Mouse (Mus musculus) testis, postnatal 10 days (tissue): ENCODE data around the gene Kdelc2.

Experiments used
- DNase-seq: peaks from one replicate; pipeline ENCODE4 v3.0.0; 2021; ENCODE audit warnings: low spot score

The Kdelc2 gene

GRCm38 (mm10) chr9:53383951-53384866 is at the start of gene Kdelc2:
Gene Kdelc2 (plus strand): TSS chr9:53384025.
- peak; percentile 82 for DNase-seq

GRCm38 (mm10) chr9:53335131-53335530 is 48.7 kb upstream of the Kdelc2 start:
- DNase-seq: no peak

DNA sequence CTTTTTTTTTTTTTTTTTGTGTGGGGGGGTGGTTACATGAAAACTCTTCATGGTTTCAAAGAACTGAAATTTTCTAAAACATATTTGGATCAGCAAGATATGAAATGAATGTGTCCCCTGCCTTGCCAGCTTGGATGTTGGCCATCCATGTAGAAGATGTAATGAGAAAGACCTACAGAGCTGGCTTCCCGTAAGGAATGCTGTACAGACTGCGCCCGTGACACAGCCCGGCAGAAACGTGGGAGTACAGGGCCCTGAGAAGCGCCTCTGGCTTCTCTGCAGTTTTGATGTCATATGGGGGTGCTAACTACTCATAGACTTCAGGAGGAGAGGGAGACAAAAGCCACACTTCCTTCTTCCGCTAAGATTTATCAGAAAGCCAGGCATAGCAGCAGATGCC is 44.2 kb upstream of the Kdelc2 start:
- no peak for DNase-seq

DNA sequence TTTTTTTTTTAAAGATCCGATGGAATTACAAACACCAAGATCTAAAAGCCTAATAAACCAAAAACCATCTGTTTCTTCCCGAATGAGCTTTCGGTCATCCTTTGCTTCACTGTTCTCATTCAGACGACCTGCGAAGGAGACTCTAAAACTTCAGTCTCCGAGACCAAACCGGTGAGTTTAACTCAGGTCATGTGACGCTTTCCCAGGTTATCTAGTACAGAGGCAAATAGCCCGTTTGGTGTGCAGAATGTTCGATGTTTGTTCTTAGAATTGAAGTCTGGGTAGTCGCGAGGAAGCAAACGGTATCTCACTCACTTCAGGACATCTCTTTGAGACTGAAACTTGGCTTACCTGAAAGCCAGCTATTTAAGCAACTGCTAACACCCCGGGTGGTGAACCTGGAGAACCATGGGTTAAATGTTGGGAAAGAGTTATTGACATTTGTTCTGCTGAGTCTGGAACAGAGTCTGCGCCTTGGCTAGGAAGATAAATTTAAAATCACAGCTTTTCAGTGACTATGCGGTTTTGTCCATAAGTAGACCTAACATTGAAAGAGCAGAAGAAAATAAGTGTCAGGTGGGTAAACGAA is 43.4 kb upstream of the Kdelc2 start:
- no peak for DNase-seq

DNA sequence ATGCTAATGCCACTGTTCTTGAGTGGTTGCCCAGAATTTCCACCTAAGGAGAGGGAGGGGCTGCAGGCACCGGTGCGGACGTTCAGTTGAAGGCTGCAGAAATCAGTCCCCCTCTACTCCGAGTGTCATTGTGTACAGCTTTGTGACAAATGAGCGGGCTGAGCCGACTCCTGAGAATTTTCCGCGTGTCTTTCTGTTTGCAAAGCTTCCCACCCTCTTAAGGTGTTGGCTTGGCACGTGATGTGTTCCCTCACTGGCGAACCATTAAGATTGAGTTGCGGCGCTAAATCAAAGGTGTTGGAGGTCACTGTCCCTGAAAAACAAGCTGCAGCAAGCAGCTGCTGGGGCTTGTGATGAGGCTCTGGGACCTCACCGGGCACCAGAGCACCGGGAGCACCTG is 42.9 kb upstream of the Kdelc2 start:
- no peak for DNase-seq

GRCm38 (mm10) chr9:53341981-53342380 is 41.8 kb upstream of the Kdelc2 start:
- no peak for DNase-seq

- no peak for DNase-seq
These were observed 39.0 kb upstream of the Kdelc2 start for GRCm38 (mm10) chr9:53344646-53345432.

GRCm38 (mm10) chr9:53345728-53346127 is 38.1 kb upstream of the Kdelc2 start:
- no peak for DNase-seq

GRCm38 (mm10) chr9:53346402-53346801 is 37.4 kb upstream of the Kdelc2 start:
- DNase-seq: no peak

DNA sequence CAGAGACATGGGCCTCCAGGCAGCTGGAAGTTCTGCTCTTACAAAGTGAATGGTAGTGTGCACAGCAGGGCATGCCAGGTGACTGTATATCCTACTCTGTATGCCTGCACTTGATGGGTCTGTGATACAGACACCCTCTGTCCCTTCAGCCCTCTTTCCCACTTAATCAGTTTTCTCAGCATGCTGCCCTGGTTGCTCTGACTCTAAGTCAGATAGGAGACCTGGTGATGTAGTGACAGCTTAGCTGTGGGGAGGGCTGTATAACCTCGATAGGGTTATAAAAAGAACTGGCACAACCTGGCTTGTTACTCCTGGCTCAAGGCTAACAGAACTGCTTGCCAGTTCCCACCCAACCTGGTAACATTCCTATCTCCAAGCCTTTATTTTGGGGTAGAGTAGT is 34.6 kb upstream of the Kdelc2 start:
- DNase-seq: no peak

DNA sequence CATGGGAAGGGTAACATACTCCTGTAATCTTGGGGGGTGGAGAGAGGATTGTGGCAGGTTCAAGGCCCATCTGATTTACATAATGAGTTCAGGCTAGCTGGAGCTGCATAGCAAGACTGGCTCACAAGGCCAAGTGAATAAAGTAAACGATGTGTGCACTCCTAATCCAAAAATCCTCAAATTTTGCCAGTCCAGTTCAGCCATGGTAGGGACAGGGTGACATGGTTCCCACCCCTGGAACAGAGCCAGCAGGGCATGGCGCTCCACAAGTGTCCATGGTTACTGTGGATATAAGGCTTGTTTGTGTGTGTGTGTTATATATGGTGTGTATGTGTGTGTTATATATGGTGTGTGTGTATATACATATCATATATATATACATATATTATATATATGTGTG is 33.5 kb upstream of the Kdelc2 start:
- no peak for DNase-seq

- DNase-seq: no peak
These were observed 31.9 kb upstream of the Kdelc2 start for GRCm38 (mm10) chr9:53351899-53352298.

- DNase-seq: no peak
These were observed 30.7 kb upstream of the Kdelc2 start for GRCm38 (mm10) chr9:53353161-53353560.

GRCm38 (mm10) chr9:53356219-53357155 is 27.3 kb upstream of the Kdelc2 start:
- DNase-seq: no peak

GRCm38 (mm10) chr9:53371339-53371738 is 12.5 kb upstream of the Kdelc2 start:
- DNase-seq: no peak

DNA sequence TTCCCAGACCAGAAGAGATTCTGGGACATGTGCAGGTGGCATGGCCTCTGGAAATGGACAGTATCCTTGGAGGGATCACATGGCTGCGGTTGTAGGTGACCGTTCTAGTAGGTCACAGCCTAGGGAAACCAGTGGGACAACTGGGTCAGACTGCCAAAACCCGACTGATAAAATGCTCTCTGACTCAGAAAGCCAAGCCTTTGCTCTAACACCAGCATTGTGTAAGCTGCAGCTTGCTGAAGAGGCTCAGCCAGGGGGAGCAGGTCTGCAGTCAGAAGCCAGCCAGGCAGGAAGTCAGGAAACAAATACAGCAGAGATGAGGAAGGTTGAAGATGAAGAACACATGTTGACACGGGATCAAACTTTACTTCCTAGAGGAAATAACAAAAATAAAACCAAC is 7.9 kb upstream of the Kdelc2 start:
- no peak for DNase-seq

DNA sequence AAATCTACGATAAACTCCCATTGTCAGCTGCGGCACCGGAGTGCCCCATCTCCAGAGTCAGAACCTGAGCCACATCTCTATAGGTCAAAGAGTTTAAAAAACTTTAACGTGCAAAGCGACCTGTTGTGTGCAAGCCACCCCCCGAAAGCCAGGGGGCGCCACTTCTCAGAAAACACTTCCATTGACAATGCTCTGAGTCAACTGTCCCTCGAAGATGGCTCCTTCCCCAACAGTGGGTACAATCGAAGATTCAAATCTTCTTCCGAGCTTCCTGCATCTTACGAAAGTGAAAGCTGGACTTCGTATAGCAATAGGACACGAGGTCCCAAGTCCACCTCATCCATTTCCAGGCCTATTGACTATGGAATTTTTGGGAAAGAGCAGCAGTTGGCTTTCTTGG is 7.0 kb upstream of the Kdelc2 start:
- peak; percentile 52 for DNase-seq

DNA sequence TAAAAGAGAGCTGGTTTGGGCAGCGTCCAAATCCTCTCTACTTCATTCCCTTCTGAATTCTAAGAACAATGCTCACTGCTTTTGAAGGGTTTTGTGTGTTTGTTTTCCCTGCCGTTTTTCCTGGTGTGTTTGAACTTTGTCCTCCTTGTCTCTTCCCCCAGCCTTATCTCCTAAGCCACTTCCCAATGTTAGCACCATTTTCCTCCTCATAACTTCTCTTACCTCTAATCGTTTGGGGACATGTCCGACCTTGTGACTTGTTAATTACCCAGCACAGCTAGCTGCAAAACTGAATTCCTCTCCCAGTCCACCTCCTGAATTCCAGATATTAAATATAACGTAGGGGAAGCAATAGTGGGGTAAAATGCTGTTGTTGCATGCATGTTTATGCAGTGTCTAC is 6.2 kb upstream of the Kdelc2 start:
- no peak for DNase-seq

DNA sequence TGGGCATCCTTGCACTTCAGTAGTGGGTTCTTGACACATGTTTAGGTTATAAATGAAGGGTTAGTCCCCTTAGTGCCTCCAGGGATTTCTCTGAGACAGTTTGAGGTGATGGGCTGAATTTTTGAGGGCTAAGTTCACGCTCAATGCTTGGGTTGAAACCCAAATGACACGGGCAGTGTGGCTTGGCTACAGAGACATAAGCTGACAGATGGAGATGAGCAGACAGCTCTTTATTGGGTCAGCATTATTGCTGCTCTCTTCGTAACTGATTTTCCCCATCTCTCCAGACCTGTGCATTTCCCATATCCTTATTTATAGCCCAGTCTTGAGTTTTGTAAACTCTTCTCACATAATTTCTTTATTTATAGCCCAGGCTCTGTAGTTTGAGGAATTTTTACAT is 5.7 kb upstream of the Kdelc2 start:
- DNase-seq: no peak

DNA sequence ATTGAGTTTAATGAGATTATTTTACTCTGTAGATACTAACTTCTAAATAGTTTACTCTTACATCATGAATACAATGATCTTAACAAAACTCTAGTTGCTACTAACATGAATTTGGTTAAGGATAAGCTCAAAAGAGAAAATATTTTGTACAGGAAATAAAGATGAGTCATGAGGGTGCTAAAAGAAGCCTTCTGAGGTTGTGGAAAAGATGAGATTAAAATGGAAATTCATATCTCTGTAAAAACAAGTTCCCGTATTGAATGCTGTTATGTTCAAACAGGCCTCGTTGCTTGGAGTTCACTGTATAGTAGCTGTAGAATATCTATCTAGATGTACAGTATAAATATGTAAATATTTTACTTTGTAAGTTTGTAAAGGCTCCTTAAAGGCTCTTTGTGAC is 3.2 kb upstream of the Kdelc2 start:
- no peak for DNase-seq

DNA sequence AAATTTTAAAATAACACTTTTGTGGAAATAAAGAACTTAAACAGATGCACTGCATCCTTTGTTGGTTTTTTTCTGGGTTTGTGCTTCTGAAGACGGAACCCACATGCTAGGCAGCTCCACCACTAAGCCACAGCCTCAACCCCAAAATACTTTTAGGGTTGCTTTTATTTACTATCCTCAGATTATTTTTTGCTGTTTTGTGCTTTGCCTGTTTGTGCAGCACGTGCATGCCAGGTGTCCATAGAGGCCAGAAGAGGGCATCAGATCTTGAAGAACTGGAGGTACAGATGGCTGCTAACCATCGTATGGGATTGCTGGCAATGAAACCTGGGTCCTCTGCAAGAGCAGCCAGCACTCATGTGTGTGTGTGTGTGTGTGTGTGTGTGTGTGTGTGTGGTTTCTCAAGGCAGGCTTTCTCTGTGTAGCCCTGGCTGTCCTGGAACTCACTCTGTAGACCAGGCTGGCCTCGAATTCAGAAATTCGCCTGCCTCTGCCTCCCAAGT is 2.7 kb upstream of the Kdelc2 start:
- DNase-seq: no peak

GRCm38 (mm10) chr9:53384873-53385272 is 1.0 kb downstream of the Kdelc2 start:
- no peak for DNase-seq
